Comparison of ENCODE assay signal across 9 mouse cellular contexts in the genomic region with DNA sequence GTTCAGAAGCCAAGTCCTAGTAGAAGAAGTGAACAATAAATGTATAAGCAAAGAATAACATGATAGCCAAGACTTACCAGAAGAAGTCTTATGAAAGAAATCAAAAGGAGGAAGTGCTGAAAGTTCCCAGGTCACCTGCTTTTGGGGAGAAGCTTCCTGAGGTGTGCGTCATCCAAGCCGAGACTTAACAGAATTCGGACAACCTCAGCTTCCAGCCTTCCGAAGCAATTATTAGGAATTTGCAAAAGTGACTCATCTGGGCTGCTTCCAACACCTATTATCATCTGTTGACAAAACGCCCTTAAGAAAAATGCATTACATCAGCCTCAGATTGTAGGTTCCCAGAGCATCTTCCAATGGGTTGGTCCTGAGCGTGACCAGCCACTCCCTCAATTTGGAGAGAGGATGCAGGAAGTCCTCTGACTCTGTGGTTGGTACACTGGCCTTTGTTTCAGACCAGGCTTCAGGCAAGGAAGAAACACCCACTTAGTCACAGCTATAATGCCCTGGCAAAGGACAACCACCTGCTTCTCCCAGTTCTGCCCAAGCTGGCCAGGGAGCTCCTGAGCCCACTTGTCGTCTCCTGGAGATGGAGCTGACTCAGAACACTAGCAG. TPM values are rescaled to one million over a fixed set of nuclear protein-coding genes. Genes with fewer than 3 reads are reported as not detected.
DNase-seq lines count a peak whose midpoint lies in the region; ATAC-seq and TF ChIP-seq lines count a peak whose summit lies in the region.
"Had no signal": no experiment of that assay in that cellular context is flagged by ENCODE, and none has a peak within 500 bp of the region (broad histone marks: within the 10 kb centered on the region; RNA-seq: fewer than 3 reads in every experiment).

No protein-coding gene starts in this region.

- peak; percentile 95 for TF ChIP-seq EP300 in lung, postnatal 0 days (IDR thresholded peaks at IDR 0.05)

- H3K27ac ChIP-seq in heart, embryonic 16.5 days (ENCODE audit: low read length), result peak overlapping the region; percentile 97
- H3K27ac ChIP-seq in lung, postnatal 0 days (ENCODE audit: low read length), result peak overlapping the region; percentile 92
- no peak overlapping the region for H3K27ac ChIP-seq in hindbrain, embryonic 10.5 days
- H3K27ac ChIP-seq: embryonic facial prominence, embryonic 12.5 days; neural tube, embryonic 13.5 days had no signal

- H3K79me2 ChIP-seq in C2C12 (ENCODE audit: control insufficient read depth, insufficient read depth), result no peaks in the 10 kb centered on the region

- no peaks in the 10 kb centered on the region for H3K9me3 ChIP-seq in heart, embryonic 16.5 days (replicated peaks; ENCODE audit: control insufficient read depth, low read length)
- no peaks in the 10 kb centered on the region for H3K9me3 ChIP-seq in lung, postnatal 0 days (ENCODE audit: low read length)
- H3K9me3 ChIP-seq in hindbrain, embryonic 10.5 days, result no peaks in the 10 kb centered on the region
- H3K9me3 ChIP-seq: embryonic facial prominence, embryonic 12.5 days; neural tube, embryonic 13.5 days had no signal

- H3K27me3 ChIP-seq in C2C12 (ENCODE audit: control insufficient read depth, insufficient read depth, insufficient read length), result no peaks in the 10 kb centered on the region
- no peaks in the 10 kb centered on the region for H3K27me3 ChIP-seq in heart, embryonic 16.5 days (ENCODE audit: control insufficient read depth, insufficient read depth, low read length)
- no peaks in the 10 kb centered on the region for H3K27me3 ChIP-seq in lung, postnatal 0 days (replicated peaks; ENCODE audit: insufficient read depth, low read length)
- no peaks in the 10 kb centered on the region for H3K27me3 ChIP-seq in hindbrain, embryonic 10.5 days (ENCODE audit: insufficient read depth, poor library complexity, severe bottlenecking)
- H3K27me3 ChIP-seq: embryonic facial prominence, embryonic 12.5 days; neural tube, embryonic 13.5 days had no signal

- H3K79me3 ChIP-seq in C2C12 (ENCODE audit: low read depth), result no peaks in the 10 kb centered on the region

- 23% methylated on average over 7 of the region's 7 CpGs for WGBS in heart, embryonic 16.5 days
- 29% methylated on average over 7 of the region's 7 CpGs for WGBS in lung, postnatal 0 days
- WGBS in hindbrain, embryonic 10.5 days, result 84% methylated on average over 7 of the region's 7 CpGs

- H3K36me3 ChIP-seq in C2C12 (ENCODE audit: control insufficient read depth, insufficient read depth), result no peaks in the 10 kb centered on the region
- H3K36me3 ChIP-seq in heart, embryonic 16.5 days (ENCODE audit: control insufficient read depth, insufficient read depth), result no peaks in the 10 kb centered on the region
- H3K36me3 ChIP-seq in lung, postnatal 0 days (ENCODE audit: insufficient read depth, low read length), result no peaks in the 10 kb centered on the region
- no peaks in the 10 kb centered on the region for H3K36me3 ChIP-seq in hindbrain, embryonic 10.5 days
- H3K36me3 ChIP-seq: embryonic facial prominence, embryonic 12.5 days; neural tube, embryonic 13.5 days had no signal

- H3K9ac ChIP-seq in heart, embryonic 16.5 days (ENCODE audit: low read length), result no peak overlapping the region
- no peak overlapping the region for H3K9ac ChIP-seq in lung, postnatal 0 days (replicated peaks; ENCODE audit: low read depth)
- H3K9ac ChIP-seq: embryonic facial prominence, embryonic 12.5 days; neural tube, embryonic 13.5 days had no signal

- H3K4me3 ChIP-seq in C2C12 (ENCODE audit: insufficient read depth, poor library complexity, severe bottlenecking), result no peak overlapping the region
- peak overlapping the region; percentile 15; the same call in 1 of the 2 replicates for H3K4me3 ChIP-seq in heart, embryonic 16.5 days (ENCODE audit: low read length)
- peak overlapping the region; percentile 21; the same call in 1 of the 2 replicates for H3K4me3 ChIP-seq in lung, postnatal 0 days (ENCODE audit: low read depth, low read length)
- no peak overlapping the region for H3K4me3 ChIP-seq in hindbrain, embryonic 10.5 days
- H3K4me3 ChIP-seq: embryonic facial prominence, embryonic 12.5 days; neural tube, embryonic 13.5 days had no signal

- TF ChIP-seq CTCF in C2C12 (IDR thresholded peaks at IDR 0.05; ENCODE audit: control insufficient read depth, insufficient read depth, insufficient read length), result no peak
- no peak for TF ChIP-seq CTCF in lung, postnatal 0 days (IDR thresholded peaks at IDR 0.05)

- ATAC-seq in heart, embryonic 16.5 days (replicated peaks; ENCODE audit: extremely low read depth, insufficient read depth, low FRiP score), result peak; percentile 63
- peak; percentile 87 for ATAC-seq in lung, postnatal 0 days

- peak; percentile 52 for DNase-seq in R1 (ENCODE audit: low read depth, low spot score)
- peak; percentile 92 for DNase-seq in lung, postnatal 0 days (ENCODE audit: low spot score)
- DNase-seq in layer of hippocampus, adult 18-20 months (ENCODE audit: low spot score in 2 of 2), result no peak
- no peak for DNase-seq in hindbrain, embryonic 10.5 days (ENCODE audit: low spot score)
- DNase-seq in spleen, postnatal 4 days (ENCODE audit: low spot score in 2 of 2), result no peak

- H3K4me2 ChIP-seq in heart, embryonic 16.5 days (ENCODE audit: low read depth, low read length), result peak overlapping the region; percentile 58
- peak overlapping the region; percentile 27 for H3K4me2 ChIP-seq in lung, postnatal 0 days (replicated peaks; ENCODE audit: low read depth, low read length)
- H3K4me2 ChIP-seq: embryonic facial prominence, embryonic 12.5 days; neural tube, embryonic 13.5 days had no signal

- H3K4me1 ChIP-seq in heart, embryonic 16.5 days (ENCODE audit: control insufficient read depth, insufficient read depth, low read length), result peaks cover 23% of the 10 kb centered on the region
- 0 out of 2 replicates have a peak, but pooled peaks cover 6% of the 10 kb centered on the region for H3K4me1 ChIP-seq in lung, postnatal 0 days (ENCODE audit: insufficient read depth, low read depth, low read length)
- peaks cover 10% of the 10 kb centered on the region; the same call in 1 of the 2 replicates for H3K4me1 ChIP-seq in hindbrain, embryonic 10.5 days (replicated peaks)
- H3K4me1 ChIP-seq: embryonic facial prominence, embryonic 12.5 days; neural tube, embryonic 13.5 days had no signal

- no peak overlapping the region for H3ac ChIP-seq in C2C12 (ENCODE audit: control insufficient read depth, insufficient read length, low read depth)

TF ChIP-seq in C2C12, 6 proteins besides CTCF, POLR2A, EP300 and RAD21:
- TF ChIP-seq MAX (IDR thresholded peaks at IDR 0.05) (no peak), MYOD1 (IDR thresholded peaks at IDR 0.05; ENCODE audit: control insufficient read depth, insufficient read length, low read depth) (peak; percentile 75), FOSL1 (IDR thresholded peaks at IDR 0.05; ENCODE audit: insufficient read depth, low read length, poor library complexity, severe bottlenecking) (peak; percentile 31)

RNA-seq across cellular contexts. Expression of gene Ppp1r2, which starts 15.8 kb away (rescaled TPM):
- polyA plus RNA-seq in C2C12 (2012; fragmentation: generic; extraction: Trizol), result 39.9 TPM
- polyA plus RNA-seq in heart, embryonic 16.5 days (2015; fragmentation: Nextera tagmentation; extraction: Ambion mirVana), result 101 and 120 TPM in 2 replicates
- polyA plus RNA-seq in lung, postnatal 0 days (2015; fragmentation: Nextera tagmentation; extraction: Ambion mirVana), result 143 and 160 TPM in 2 replicates
- total RNA-seq in layer of hippocampus, adult 18-20 months (2021), result 100 to 1,000 TPM; 100 to 106 TPM
- 99.2 and 99.9 TPM in 2 replicates for polyA plus RNA-seq in hindbrain, embryonic 10.5 days (2016; fragmentation: Nextera tagmentation; extraction: Ambion mirVana)

RNA-seq across cellular contexts. Expression of gene Apod, which starts 23.8 kb away (rescaled TPM):
- 0.07 TPM for polyA plus RNA-seq in C2C12 (2012; fragmentation: generic; extraction: Trizol)
- 0.55 and 0.64 TPM in 2 replicates for polyA plus RNA-seq in heart, embryonic 16.5 days (2015; fragmentation: Nextera tagmentation; extraction: Ambion mirVana)
- polyA plus RNA-seq in lung, postnatal 0 days (2015; fragmentation: Nextera tagmentation; extraction: Ambion mirVana), result 0.96 and 2.1 TPM in 2 replicates
- 100 to 1,000 TPM; 161 to 185 TPM for total RNA-seq in layer of hippocampus, adult 18-20 months (2021)
- polyA plus RNA-seq in hindbrain, embryonic 10.5 days (2016; fragmentation: Nextera tagmentation; extraction: Ambion mirVana), result 18.0 and 41.8 TPM in 2 replicates

Comparison
In these comparisons a context has a peak if more than half of its experiments do, and no peak if none do; other contexts are left out.
1. H3K4me3 ChIP-seq: peak in heart, embryonic 16.5 days (single experiment) and lung, postnatal 0 days (single experiment); none in C2C12 (single experiment) and hindbrain, embryonic 10.5 days (single experiment).
2. DNase-seq: peak in R1 (single experiment) and lung, postnatal 0 days (single experiment); none in layer of hippocampus, adult 18-20 months (0 of 2), hindbrain, embryonic 10.5 days (single experiment) and spleen, postnatal 4 days (0 of 2).